Mouse (Mus musculus): ENCODE measurements at regions not wholly inside any gene's neighbourhood (a gene's known extent, or its start where the extent isn't known, plus 50 kb on each side); places are given as distances from the start of the nearest gene placed in this dataset.

GRCm38 (mm10) chr16:9339456-9339855 is 509.6 kb downstream of the 1810013L24Rik start:
- TF ChIP-seq CTCF (IDR thresholded peaks at IDR 0.05; ENCODE audit: control insufficient read depth, insufficient read depth, insufficient read length) (no peak), FOSL1 (IDR thresholded peaks at IDR 0.05; ENCODE audit: insufficient read depth, low read length, poor library complexity, severe bottlenecking) (no peak), MAX (IDR thresholded peaks at IDR 0.05) (no peak), MYOD1 (IDR thresholded peaks at IDR 0.05; ENCODE audit: control insufficient read depth, insufficient read length, low read depth) (no peak), USF1 (IDR thresholded peaks at IDR 0.05; ENCODE audit: low read depth) (no peak), CEBPB (IDR thresholded peaks at IDR 0.05; ENCODE audit: low read depth) (no peak)

Measured in C2C12 (cell line).